Mouse (Mus musculus) C2C12 (cell line): ENCODE results near the gene Itih2.

Experiments used
- CEBPB ChIP-seq: IDR thresholded peaks from one replicate; pipeline ENCODE4 v1.6.1; 2011; ENCODE audit warnings: low read depth, mild to moderate bottlenecking, control low read depth, moderate library complexity
- CTCF ChIP-seq: IDR thresholded peaks from one replicate; pipeline ENCODE4 v1.5.1; 2011; ENCODE audit not compliant: control insufficient read depth, insufficient read depth, insufficient read length
- FOSL1 ChIP-seq: IDR thresholded peaks from one replicate; pipeline ENCODE4 v1.8.0; 2011; ENCODE audit warnings: mild to moderate bottlenecking, low read length; ENCODE audit not compliant: poor library complexity, insufficient read depth, severe bottlenecking
- MAX ChIP-seq: IDR thresholded peaks from one replicate; pipeline ENCODE4 v1.6.1; 2011; ENCODE audit warnings: mild to moderate bottlenecking, control low read depth
- MYOD1 ChIP-seq: IDR thresholded peaks from one replicate; pipeline ENCODE4 v1.6.1; 2011; ENCODE audit warnings: low read depth; ENCODE audit not compliant: control insufficient read depth, insufficient read length
- MYOG ChIP-seq: IDR thresholded peaks from one replicate; pipeline ENCODE4 v1.6.1; 2011; ENCODE audit not compliant: control insufficient read depth, insufficient read length; ENCODE audit errors: extremely low read depth
- USF1 ChIP-seq: IDR thresholded peaks from one replicate; pipeline ENCODE4 v1.6.1; 2011; ENCODE audit warnings: low read depth, mild to moderate bottlenecking, control low read depth, moderate library complexity

DNA sequence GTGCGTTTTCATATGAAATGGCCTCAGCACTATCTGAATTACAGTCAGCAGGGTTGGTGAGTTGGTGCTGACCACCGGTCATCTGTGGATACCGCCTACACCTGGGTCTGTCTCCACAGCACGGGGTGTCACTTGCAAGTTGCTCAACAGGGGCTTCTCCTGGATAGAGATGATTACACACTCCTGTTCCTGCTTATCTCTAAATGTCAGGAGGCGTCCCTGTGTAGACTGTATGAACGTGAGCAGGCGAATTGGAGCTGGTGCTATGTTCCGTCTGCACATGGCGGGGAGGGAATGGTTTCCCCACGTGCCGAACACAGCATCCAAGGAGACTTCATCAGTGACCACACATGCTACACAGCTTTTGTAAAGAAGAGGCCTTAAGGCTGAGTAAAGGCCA, 36.1 kb upstream of the Itih2 start:
- TF ChIP-seq MAX, result no peak
- no peak for TF ChIP-seq CTCF
- TF ChIP-seq CEBPB, result no peak
- no peak for TF ChIP-seq MYOG
- TF ChIP-seq USF1, result no peak
- TF ChIP-seq FOSL1, result no peak
- TF ChIP-seq MYOD1, result no peak
